Mouse (Mus musculus): Measurements from ENCODE around the gene Pold4. TPM values are rescaled to one million over a fixed set of nuclear protein-coding genes. Genes with fewer than 3 reads are reported as not detected.
A peak's percentile ranks its signal among the peaks of the same experiment; 100 is the strongest.

The Pold4 gene
- total and polyA plus RNA-seq, 3 experiments: 36.8 to 76.4 (median 53.4) TPM

DNA sequence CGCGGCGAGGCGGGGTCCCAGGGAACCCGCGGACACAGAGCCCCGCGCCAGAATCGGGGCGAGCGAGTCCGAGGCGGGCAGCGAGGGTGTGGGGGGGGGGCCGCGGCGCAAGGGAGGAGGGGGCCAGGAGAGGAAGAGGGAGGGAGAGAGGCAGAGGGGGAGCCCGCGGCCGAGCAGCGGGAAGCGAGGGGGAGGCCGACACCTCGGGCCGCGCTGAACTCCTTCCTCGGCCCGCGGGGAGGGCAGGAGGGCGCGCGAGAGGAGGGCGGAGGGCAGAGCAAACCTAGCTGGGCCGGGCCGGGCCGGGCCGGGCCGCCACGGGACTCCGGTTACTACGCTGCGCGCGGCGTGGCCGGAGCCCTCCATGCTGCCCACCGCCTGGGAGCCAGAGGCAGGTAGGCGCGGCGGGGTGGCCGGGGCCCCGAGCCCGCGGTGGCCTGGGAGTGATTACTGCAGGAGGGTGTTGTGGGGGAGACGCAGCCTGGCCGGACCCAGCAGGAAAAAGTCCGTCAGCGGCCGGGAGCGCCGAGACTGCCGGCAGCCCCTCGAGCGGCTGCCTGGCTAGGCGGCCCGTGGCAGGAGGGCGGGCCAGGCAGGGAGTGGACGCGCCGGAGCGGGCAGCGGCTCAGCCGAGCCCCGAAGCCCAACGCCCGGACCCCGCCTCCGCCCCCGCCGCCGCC lies 16.8 kb upstream of the Pold4 start:
- dilution Hi-C loops (cut with MboI; ENCODE audit: extremely low pct_ligation_motif_present, extremely low pct_unique_long_range_greater_than_20kb, low sequenced_read_pairs) (no loop called here), in situ Hi-C loops (cut with MboI; ENCODE audit: low pct_ligation_motif_present, low pct_unique_long_range_greater_than_20kb, low sequenced_read_pairs) (no loop called here)
- Histone ChIP-seq H3K27me3 (replicated peaks) (peaks cover 61% of the 10 kb centered on the region), H3K9ac (ENCODE audit: insufficient read depth, low read depth) (peak overlapping the region; percentile 93), H3K36me3 (replicated peaks in 1 of 2; ENCODE audit: control insufficient read depth in 1 of 2, insufficient read depth in 1 of 2, low read length in 1 of 2) (no peaks in the 10 kb centered on the region), H3K9me3 (replicated peaks; ENCODE audit: low read length) (no peaks in the 10 kb centered on the region), H3K27ac (ENCODE audit: insufficient read depth, low read depth) (no peak overlapping the region), H3K4me1 (ENCODE audit: control insufficient read depth in 1 of 2, insufficient read depth in 2 of 2) (peaks cover 10 to 31% of the 10 kb centered on the region in 2 experiments; a peak in 3 of 4 replicates), H3K4me2 (ENCODE audit: insufficient read depth, low read depth, poor library complexity, severe bottlenecking) (peak overlapping the region; percentile 84), H3K79me2 (replicated peaks; ENCODE audit: control insufficient read depth, extremely low read depth, insufficient read depth, poor library complexity, severe bottlenecking) (no peaks in the 10 kb centered on the region), H3K4me3 (replicated peaks in 1 of 3; ENCODE audit: low read depth in 2 of 3, low read length in 2 of 3, poor library complexity in 1 of 3) (peak overlapping the region in 2 of 3 experiments; percentile 33 to 74)
- no peak for DNase-seq (ENCODE audit: extremely low read depth)
- TF ChIP-seq IRF4 (IDR thresholded peaks at IDR 0.05; ENCODE audit: low read depth, low read length) (no peak), UBTF (IDR thresholded peaks at IDR 0.05; ENCODE audit: low read depth, low read length) (peak; percentile 89; the same call in 1 of the 2 replicates), KAT2A (IDR thresholded peaks at IDR 0.05; ENCODE audit: insufficient replicate concordance, low read length) (no peak)

GRCm38 (mm10) chr19:4215451-4215840 lies 16.3 kb upstream of the Pold4 start:
- Histone ChIP-seq H3K4me3 (replicated peaks in 1 of 3; ENCODE audit: low read depth in 2 of 3, low read length in 2 of 3, poor library complexity in 1 of 3) (peak overlapping the region in 1 of 3 experiments; percentile 74), H3K4me2 (ENCODE audit: insufficient read depth, low read depth, poor library complexity, severe bottlenecking) (peak overlapping the region; percentile 84), H3K79me2 (replicated peaks; ENCODE audit: control insufficient read depth, extremely low read depth, insufficient read depth, poor library complexity, severe bottlenecking) (no peaks in the 10 kb centered on the region), H3K27me3 (replicated peaks) (peaks cover 61% of the 10 kb centered on the region), H3K27ac (ENCODE audit: insufficient read depth, low read depth) (no peak overlapping the region), H3K9me3 (replicated peaks; ENCODE audit: low read length) (no peaks in the 10 kb centered on the region), H3K36me3 (replicated peaks in 1 of 2; ENCODE audit: control insufficient read depth in 1 of 2, insufficient read depth in 1 of 2, low read length in 1 of 2) (no peaks in the 10 kb centered on the region), H3K9ac (ENCODE audit: insufficient read depth, low read depth) (peak overlapping the region; percentile 93; the same call in 1 of the 2 replicates), H3K4me1 (ENCODE audit: control insufficient read depth in 1 of 2, insufficient read depth in 2 of 2) (peaks cover 10 to 36% of the 10 kb centered on the region in 2 experiments; a peak in 3 of 4 replicates)
- no peak for DNase-seq (ENCODE audit: extremely low read depth)
- dilution Hi-C loops (cut with MboI; ENCODE audit: extremely low pct_ligation_motif_present, extremely low pct_unique_long_range_greater_than_20kb, low sequenced_read_pairs) (no loop called here), in situ Hi-C loops (cut with MboI; ENCODE audit: low pct_ligation_motif_present, low pct_unique_long_range_greater_than_20kb, low sequenced_read_pairs) (no loop called here)
- TF ChIP-seq NRF1 (IDR thresholded peaks at IDR 0.05; ENCODE audit: low read depth, low read length) (no peak), UBTF (IDR thresholded peaks at IDR 0.05; ENCODE audit: low read depth, low read length) (no peak), TCF12 (IDR thresholded peaks at IDR 0.05; ENCODE audit: low read depth, low read length) (no peak), POLR2AphosphoS2 (IDR thresholded peaks at IDR 0.05; ENCODE audit: low read depth, low read length) (no peak), GABPA (IDR thresholded peaks at IDR 0.05; ENCODE audit: insufficient replicate concordance, low read depth, low read length) (no peak), CTCF (conservative IDR thresholded peaks at IDR 0.05 in 1 of 2, IDR thresholded peaks at IDR 0.05 in 1 of 2; ENCODE audit: low read depth in 2 of 2, low read length in 2 of 2) (no peak), KAT2A (IDR thresholded peaks at IDR 0.05; ENCODE audit: insufficient replicate concordance, low read length) (no peak), ETS1 (conservative IDR thresholded peaks at IDR 0.05; ENCODE audit: low read depth, low read length) (no peak), ELF1 (IDR thresholded peaks at IDR 0.05; ENCODE audit: low read depth, low read length) (no peak), MAX (IDR thresholded peaks at IDR 0.05; ENCODE audit: low read length) (no peak), ZNF384 (IDR thresholded peaks at IDR 0.05; ENCODE audit: low read depth, low read length) (no peak), POLR2A (IDR thresholded peaks at IDR 0.05; ENCODE audit: low read depth, low read length) (no peak), BHLHE40 (IDR thresholded peaks at IDR 0.05; ENCODE audit: low read depth, low read length) (no peak), USF1 (IDR thresholded peaks at IDR 0.05; ENCODE audit: low read depth, low read length) (no peak)

Data from CH12.LX (cell line).